31 mouse cellular contexts compared by ENCODE assay signal in genomic region chr12:52268131-52268530, GRCm38 (mm10).
DNase-seq lines count a peak whose midpoint lies in the region; ATAC-seq and TF ChIP-seq lines count a peak whose summit lies in the region.
"Had no signal": no experiment of that assay in that cellular context is flagged by ENCODE, and none has a peak within 500 bp of the region (broad histone marks: within the 10 kb centered on the region; RNA-seq: fewer than 3 reads in every experiment).

No protein-coding gene starts in this region.

- no peaks in the 10 kb centered on the region for H3K4me1 ChIP-seq in midbrain, embryonic 11.5 days (ENCODE audit: control insufficient read depth, insufficient read depth, low read length)
- H3K4me1 ChIP-seq in midbrain, postnatal 0 days (ENCODE audit: insufficient read depth, low read length) = no peaks in the 10 kb centered on the region
- H3K4me1 ChIP-seq: embryonic facial prominence, embryonic 10.5 days; embryonic facial prominence, embryonic 13.5 days; forebrain, embryonic 13.5 days; hindbrain, embryonic 13.5 days had no signal

- 82% methylated on average over 2 of the region's 2 CpGs for WGBS in midbrain, embryonic 11.5 days
- 58% methylated on average over 2 of the region's 2 CpGs for WGBS in midbrain, postnatal 0 days

- no peak overlapping the region for H3K4me2 ChIP-seq in midbrain, embryonic 11.5 days
- no peak overlapping the region for H3K4me2 ChIP-seq in midbrain, postnatal 0 days (ENCODE audit: low read depth, low read length, poor library complexity, severe bottlenecking)
- H3K4me2 ChIP-seq: embryonic facial prominence, embryonic 13.5 days; forebrain, embryonic 13.5 days; heart, embryonic 12.5 days; heart, embryonic 15.5 days; hindbrain, embryonic 13.5 days had no signal

- H3K9me3 ChIP-seq in midbrain, embryonic 11.5 days (ENCODE audit: control insufficient read depth, low read length) = no peaks in the 10 kb centered on the region
- H3K9me3 ChIP-seq in midbrain, postnatal 0 days (ENCODE audit: low read length) = no peaks in the 10 kb centered on the region
- H3K9me3 ChIP-seq: embryonic facial prominence, embryonic 10.5 days; embryonic facial prominence, embryonic 13.5 days; forebrain, embryonic 13.5 days; G1E; heart, embryonic 12.5 days; heart, embryonic 15.5 days; hindbrain, embryonic 10.5 days; hindbrain, embryonic 13.5 days had no signal

- no peaks in the 10 kb centered on the region for H3K36me3 ChIP-seq in midbrain, embryonic 11.5 days (ENCODE audit: control insufficient read depth, insufficient read depth, low read length)
- no peaks in the 10 kb centered on the region for H3K36me3 ChIP-seq in midbrain, postnatal 0 days (ENCODE audit: insufficient read depth, low read length)
- H3K36me3 ChIP-seq: embryonic facial prominence, embryonic 10.5 days; embryonic facial prominence, embryonic 13.5 days; G1E; heart, embryonic 12.5 days; heart, embryonic 15.5 days; hindbrain, embryonic 10.5 days; hindbrain, embryonic 13.5 days had no signal

- H3K9ac ChIP-seq in midbrain, embryonic 11.5 days (ENCODE audit: low read length) = no peak overlapping the region
- H3K9ac ChIP-seq in midbrain, postnatal 0 days (replicated peaks; ENCODE audit: low read length, poor library complexity, severe bottlenecking) = no peak overlapping the region
- H3K9ac ChIP-seq: embryonic facial prominence, embryonic 13.5 days; forebrain, embryonic 13.5 days; heart, embryonic 12.5 days; heart, embryonic 15.5 days; hindbrain, embryonic 13.5 days had no signal

- no peak for ATAC-seq in midbrain, embryonic 11.5 days (ENCODE audit: low FRiP score)
- ATAC-seq in midbrain, postnatal 0 days (ENCODE audit: low FRiP score) = no peak
- ATAC-seq: forebrain, embryonic 13.5 days; forebrain, embryonic 16.5 days; hindbrain, embryonic 16.5 days; Patski had no signal

- DNase-seq in layer of hippocampus, adult 11-12 months (ENCODE audit: low spot score) = peak; percentile 21
- DNase-seq in layer of hippocampus, postnatal 10 days (ENCODE audit: low spot score in 2 of 2) = no peak
- DNase-seq in midbrain, embryonic 11.5 days (ENCODE audit: low spot score, missing footprints) = peak; percentile 45
- DNase-seq in midbrain, postnatal 0 days (ENCODE audit: low spot score) = no peak
- peak; percentile 9 to 15 for DNase-seq in layer of hippocampus, postnatal 36 days
- DNase-seq in liver = no peak
- DNase-seq: adrenal gland, postnatal 10 days; adrenal gland, postnatal 36 days; B cell, adult 2 months; cerebellum, adult 11 months; cerebellum, adult 2 months; cerebellum, adult 9-11 months; cerebellum, postnatal 25 days; embryo, embryonic 11 days; gastrocnemius, adult 2 months; gastrocnemius, postnatal 14 days; heart, postnatal 10 days; heart, postnatal 36 days had no signal

- no peak for TF ChIP-seq CTCF in midbrain, postnatal 0 days (IDR thresholded peaks at IDR 0.05)

- H3K4me3 ChIP-seq in midbrain, embryonic 11.5 days (ENCODE audit: low read depth, low read length) = no peak overlapping the region
- no peak overlapping the region for H3K4me3 ChIP-seq in midbrain, postnatal 0 days (ENCODE audit: low read depth, low read length)
- H3K4me3 ChIP-seq: embryonic facial prominence, embryonic 10.5 days; embryonic facial prominence, embryonic 13.5 days; erythroblast, embryonic 14.5 days; forebrain, embryonic 13.5 days; gastrocnemius, adult 2 months; heart, embryonic 12.5 days; heart, embryonic 15.5 days; hindbrain, embryonic 10.5 days; hindbrain, embryonic 13.5 days had no signal

- H3K27me3 ChIP-seq in midbrain, embryonic 11.5 days (ENCODE audit: control insufficient read depth, insufficient read depth, low read length) = no peaks in the 10 kb centered on the region
- H3K27me3 ChIP-seq in midbrain, postnatal 0 days (ENCODE audit: insufficient read depth, low read length) = no peaks in the 10 kb centered on the region
- H3K27me3 ChIP-seq: CH12.LX; embryonic facial prominence, embryonic 13.5 days; forebrain, embryonic 13.5 days; heart, embryonic 12.5 days; heart, embryonic 15.5 days; hindbrain, embryonic 13.5 days; Patski had no signal

- no peak overlapping the region for H3K27ac ChIP-seq in midbrain, embryonic 11.5 days (ENCODE audit: low read depth, low read length)
- no peak overlapping the region for H3K27ac ChIP-seq in midbrain, postnatal 0 days (ENCODE audit: low read depth, low read length)
- H3K27ac ChIP-seq: embryonic facial prominence, embryonic 10.5 days; embryonic facial prominence, embryonic 13.5 days; forebrain, embryonic 13.5 days; gastrocnemius, adult 2 months; heart, embryonic 15.5 days; hindbrain, embryonic 10.5 days; hindbrain, embryonic 13.5 days had no signal

Comparison
In these comparisons a context has a peak if more than half of its experiments do, and no peak if none do; other contexts are left out.
1. DNase-seq: peak in layer of hippocampus, adult 11-12 months (single experiment), midbrain, embryonic 11.5 days (single experiment) and layer of hippocampus, postnatal 36 days (2 of 2); none in layer of hippocampus, postnatal 10 days (0 of 2), midbrain, postnatal 0 days (single experiment) and liver (single experiment).